In genomic region chr16:33053141-33053540, GRCm38 (mm10) we compare ENCODE assay signal across 18 mouse cellular contexts. TPM values are rescaled to one million over a fixed set of nuclear protein-coding genes. Genes with fewer than 3 reads are reported as not detected.
DNase-seq lines count a peak whose midpoint lies in the region.
"Had no signal": no experiment of that assay in that cellular context is flagged by ENCODE, and none has a peak within 500 bp of the region (broad histone marks: within the 10 kb centered on the region; RNA-seq: fewer than 3 reads in every experiment).

No protein-coding gene starts in this region.

- peak; percentile 83 for DNase-seq in heart, adult 11 months
- no peak for DNase-seq in heart, postnatal 36 days
- peak; percentile 49 for DNase-seq in T-cell, adult 2 months (ENCODE audit: low spot score)
- DNase-seq in naive thymus-derived CD4-positive, alpha-beta T cell, adult 2 months (ENCODE audit: low read depth) = peak; percentile 39
- DNase-seq in urinary bladder, postnatal 14 days (ENCODE audit: low spot score) = no peak
- DNase-seq in thymus, postnatal 25 days = no peak
- DNase-seq in left cerebral cortex, postnatal 25 days (ENCODE audit: low spot score in 2 of 2) = no peak
- DNase-seq: adrenal gland, postnatal 10 days; adrenal gland, postnatal 36 days; cerebellum, adult 18-20 months; cerebellum, adult 9-10 months; cerebellum, postnatal 25 days; forebrain, postnatal 0 days; gastrocnemius, adult 2 months; gastrocnemius, postnatal 14 days; heart, adult 18-20 months; heart, postnatal 10 days; heart, postnatal 4 days had no signal

- intact Hi-C loops in heart, postnatal 36 days (cut with DNase I) = no loop called here
- intact Hi-C loops in left cerebral cortex, postnatal 25 days (cut with DNase I) = no loop called here

RNA-seq across cellular contexts. Expression of gene Iqcg, which starts 2.9 kb away (rescaled TPM):
- total RNA-seq in heart, postnatal 36 days (2021) = under 1 TPM; 0.33 to 0.60 TPM
- 1 to 10 TPM; 4.6 to 5.5 TPM for total RNA-seq in left cerebral cortex, postnatal 25 days (2021)

RNA-seq across cellular contexts. Expression of gene Rpl35a, which starts 3.1 kb away (rescaled TPM):
- total RNA-seq in heart, postnatal 36 days (2021) = 100 to 1,000 TPM; 301 to 318 TPM
- total RNA-seq in left cerebral cortex, postnatal 25 days (2021) = 100 to 1,000 TPM; 266 to 275 TPM

RNA-seq across cellular contexts. Expression of gene Lmln, which starts 9.2 kb away (rescaled TPM):
- total RNA-seq in heart, postnatal 36 days (2021) = 1 to 10 TPM; 1.8 to 3.2 TPM
- 10 to 100 TPM; 11.7 to 13.5 TPM for total RNA-seq in left cerebral cortex, postnatal 25 days (2021)

Comparison
In these comparisons a context has a peak if more than half of its experiments do, and no peak if none do; other contexts are left out.
1. DNase-seq: peak in heart, adult 11 months (single experiment), T-cell, adult 2 months (single experiment) and naive thymus-derived CD4-positive, alpha-beta T cell, adult 2 months (single experiment); none in heart, postnatal 36 days (0 of 2), urinary bladder, postnatal 14 days (single experiment), thymus, postnatal 25 days (single experiment) and left cerebral cortex, postnatal 25 days (0 of 2).